Mouse (Mus musculus) limb, embryonic 11.5 days (tissue): ENCODE measurements around the gene Htr1f. TPM values are rescaled to one million over a fixed set of nuclear protein-coding genes. Genes with fewer than 3 reads are reported as not detected.

Experiments used
- ATAC-seq: fragments of 200-750 bp; cut with Nextera tagmentation; 2 replicates; pipeline ENCODE4 v1.8.0; 2017; ENCODE audit warnings: low read depth; ENCODE audit not compliant: insufficient number of reproducible peaks, low FRiP score, low TSS enrichment
- DNase-seq: peaks from one replicate; pipeline ENCODE4 v3.0.0-alpha.2; 2015; ENCODE audit warnings: low spot score
- H3K27ac ChIP-seq: fragments of 300-500 bp; sonication (generic); replicated peaks from 2 replicates; pipeline ENCODE4 v1.5.1; 2014; ENCODE audit warnings: low read depth, mild to moderate bottlenecking, low read length
- H3K27me3 ChIP-seq: fragments of 300-500 bp; sonication (generic); 2 replicates; pipeline ENCODE4 v1.6.1; 2014; ENCODE audit warnings: mild to moderate bottlenecking, low read length, mixed read lengths; ENCODE audit not compliant: control insufficient read depth, insufficient read depth
- H3K36me3 ChIP-seq: fragments of 300-500 bp; sonication (generic); 2 replicates; pipeline ENCODE4 v1.6.1; 2014; ENCODE audit warnings: mild to moderate bottlenecking, low read length, moderate library complexity, mixed read lengths; ENCODE audit not compliant: control insufficient read depth, insufficient read depth
- H3K4me1 ChIP-seq: fragments of 300-500 bp; sonication (generic); 2 replicates; pipeline ENCODE4 v1.6.1; 2014; ENCODE audit warnings: low read length, mixed read lengths; ENCODE audit not compliant: control insufficient read depth, insufficient read depth
- H3K4me2 ChIP-seq: fragments of 300-500 bp; sonication (generic); 2 replicates; pipeline ENCODE4 v1.6.1; 2014; ENCODE audit warnings: low read depth, mild to moderate bottlenecking, moderate library complexity; ENCODE audit not compliant: severe bottlenecking
- H3K4me3 ChIP-seq: fragments of 300-500 bp; sonication (generic); 2 replicates; pipeline ENCODE4 v1.5.1; 2014; ENCODE audit warnings: low read depth, low read length
- H3K9ac ChIP-seq: fragments of 300-500 bp; sonication (generic); 2 replicates; pipeline ENCODE4 v1.6.1; 2014; ENCODE audit warnings: mild to moderate bottlenecking, low read length
- H3K9me3 ChIP-seq: fragments of 300-500 bp; sonication (generic); 2 replicates; pipeline ENCODE4 v1.6.1; 2016; ENCODE audit warnings: low read length; ENCODE audit not compliant: control insufficient read depth
- WGBS: fragments of 180-500 bp; shearing (Covaris S2); extraction: QIAGEN DNeasy Blood & Tissue Kit; methylation state at CpG from one replicate; pipeline ENCODE4 v1.1.7; 2014; 5-methylcytosine and 5-hydroxymethylcytosine counted together
- polyA plus RNA-seq: library from polyadenylated mRNA; unstranded; fragments of >200 nt; fragmentation: Nextera tagmentation; extraction: Ambion mirVana; gene quantifications from 2 replicates; pipeline ENCODE4 v1.2.1, GENCODE M21; 2014

Gene Htr1f
- polyA plus RNA-seq = not detected in 2 replicates

GRCm38 (mm10) chr16:65105184-65105931 is at the start of gene Htr1f:
Htr1f (minus strand) TSS chr16:65105854.
- peak within 1 kb of the TSS; percentile 38; the same call in 1 of the 2 replicates for H3K9ac ChIP-seq
- ATAC-seq (peak; percentile 53), DNase-seq (peak; percentile 62)
- H3K27ac ChIP-seq = no peak within 1 kb of the TSS
- H3K9me3 ChIP-seq = no peaks in the 10 kb centered on the region
- peaks cover 10% of the 10 kb centered on the region; the same call in 1 of the 2 replicates for H3K27me3 ChIP-seq
- no peaks in the 10 kb centered on the region for H3K4me1 ChIP-seq
- WGBS = 4% methylated on average over 40 of the region's 41 CpGs
- no peaks in the 10 kb centered on the region for H3K36me3 ChIP-seq
- H3K4me2 ChIP-seq = peak within 1 kb of the TSS; percentile 78
- H3K4me3 ChIP-seq = peak within 1 kb of the TSS; percentile 32

- no peak overlapping the region for H3K4me2 ChIP-seq
- H3K27ac ChIP-seq = no peak overlapping the region
- ATAC-seq (no peak), DNase-seq (no peak)
- 62% methylated on average over 2 of the region's 2 CpGs for WGBS
- H3K27me3 ChIP-seq = no peaks in the 10 kb centered on the region
- no peak overlapping the region for H3K9ac ChIP-seq
- no peak overlapping the region for H3K4me3 ChIP-seq
- no peaks in the 10 kb centered on the region for H3K9me3 ChIP-seq
- H3K36me3 ChIP-seq = no peaks in the 10 kb centered on the region
- H3K4me1 ChIP-seq = no peaks in the 10 kb centered on the region
Measured at GRCm38 (mm10) chr16:65139771-65140170, 34.1 kb upstream of the Htr1f start.

- no peak overlapping the region for H3K27ac ChIP-seq
- no peaks in the 10 kb centered on the region for H3K36me3 ChIP-seq
- no peaks in the 10 kb centered on the region for H3K9me3 ChIP-seq
- ATAC-seq (no peak), DNase-seq (no peak)
- WGBS = 66% methylated on average over 2 of the region's 2 CpGs
- H3K27me3 ChIP-seq = no peaks in the 10 kb centered on the region
- H3K4me1 ChIP-seq = no peaks in the 10 kb centered on the region
- H3K4me3 ChIP-seq = no peak overlapping the region
- no peak overlapping the region for H3K9ac ChIP-seq
- no peak overlapping the region for H3K4me2 ChIP-seq
Measured at GRCm38 (mm10) chr16:65129391-65129790, 23.7 kb upstream of the Htr1f start.

GRCm38 (mm10) chr16:65127846-65128245 is 22.2 kb upstream of the Htr1f start:
- H3K4me2 ChIP-seq = no peak overlapping the region
- H3K9me3 ChIP-seq = no peaks in the 10 kb centered on the region
- H3K4me3 ChIP-seq = no peak overlapping the region
- no peak for DNase-seq
- H3K27ac ChIP-seq = no peak overlapping the region
- ATAC-seq = no peak
- H3K9ac ChIP-seq = no peak overlapping the region
- no peaks in the 10 kb centered on the region for H3K4me1 ChIP-seq
- 84% methylated on average over 3 of the region's 3 CpGs for WGBS
- no peaks in the 10 kb centered on the region for H3K36me3 ChIP-seq
- no peaks in the 10 kb centered on the region for H3K27me3 ChIP-seq

GRCm38 (mm10) chr16:65112221-65112620 is 6.6 kb upstream of the Htr1f start:
- ATAC-seq = no peak
- Histone ChIP-seq H3K4me3 (no peak overlapping the region), H3K9ac (no peak overlapping the region), H3K27ac (no peak overlapping the region), H3K4me1 (no peaks in the 10 kb centered on the region), H3K27me3 (no peaks in the 10 kb centered on the region), H3K9me3 (no peaks in the 10 kb centered on the region), H3K36me3 (no peaks in the 10 kb centered on the region), H3K4me2 (no peak overlapping the region)
- WGBS = 93% methylated on average over 1 of the region's 1 CpGs
- no peak for DNase-seq

GRCm38 (mm10) chr16:65093552-65093951 is 12.1 kb downstream of the Htr1f start:
- no peaks in the 10 kb centered on the region for H3K36me3 ChIP-seq
- no peaks in the 10 kb centered on the region for H3K9me3 ChIP-seq
- no peak overlapping the region for H3K9ac ChIP-seq
- ATAC-seq (no peak), DNase-seq (no peak)
- H3K4me1 ChIP-seq = no peaks in the 10 kb centered on the region
- no peak overlapping the region for H3K27ac ChIP-seq
- no peak overlapping the region for H3K4me3 ChIP-seq
- no peaks in the 10 kb centered on the region for H3K27me3 ChIP-seq
- WGBS = 91% methylated on average over 5 of the region's 5 CpGs
- no peak overlapping the region for H3K4me2 ChIP-seq

- Histone ChIP-seq H3K27me3 (no peaks in the 10 kb centered on the region), H3K27ac (no peak overlapping the region), H3K4me1 (no peaks in the 10 kb centered on the region), H3K4me2 (no peak overlapping the region), H3K4me3 (no peak overlapping the region), H3K36me3 (no peaks in the 10 kb centered on the region), H3K9me3 (no peaks in the 10 kb centered on the region), H3K9ac (no peak overlapping the region)
- 9% methylated on average over 2 of the region's 2 CpGs for WGBS
- DNase-seq (no peak), ATAC-seq (no peak)
Measured at GRCm38 (mm10) chr16:65083475-65083874, 22.2 kb downstream of the Htr1f start.

GRCm38 (mm10) chr16:65069867-65070266 is 35.8 kb downstream of the Htr1f start:
- Histone ChIP-seq H3K27ac (no peak overlapping the region), H3K4me3 (no peak overlapping the region), H3K36me3 (no peaks in the 10 kb centered on the region), H3K4me1 (no peaks in the 10 kb centered on the region), H3K27me3 (no peaks in the 10 kb centered on the region), H3K9ac (no peak overlapping the region), H3K9me3 (no peaks in the 10 kb centered on the region), H3K4me2 (no peak overlapping the region)
- DNase-seq (no peak), ATAC-seq (no peak)
- WGBS = 85% methylated on average over 1 of the region's 1 CpGs

- ATAC-seq = no peak
- Histone ChIP-seq H3K4me3 (no peak overlapping the region), H3K27me3 (no peaks in the 10 kb centered on the region), H3K36me3 (no peaks in the 10 kb centered on the region), H3K27ac (no peak overlapping the region), H3K4me1 (no peaks in the 10 kb centered on the region), H3K4me2 (no peak overlapping the region), H3K9me3 (no peaks in the 10 kb centered on the region), H3K9ac (no peak overlapping the region)
- no peak for DNase-seq
Measured at GRCm38 (mm10) chr16:65066264-65066663, 39.4 kb downstream of the Htr1f start.
